In the genomic region with DNA sequence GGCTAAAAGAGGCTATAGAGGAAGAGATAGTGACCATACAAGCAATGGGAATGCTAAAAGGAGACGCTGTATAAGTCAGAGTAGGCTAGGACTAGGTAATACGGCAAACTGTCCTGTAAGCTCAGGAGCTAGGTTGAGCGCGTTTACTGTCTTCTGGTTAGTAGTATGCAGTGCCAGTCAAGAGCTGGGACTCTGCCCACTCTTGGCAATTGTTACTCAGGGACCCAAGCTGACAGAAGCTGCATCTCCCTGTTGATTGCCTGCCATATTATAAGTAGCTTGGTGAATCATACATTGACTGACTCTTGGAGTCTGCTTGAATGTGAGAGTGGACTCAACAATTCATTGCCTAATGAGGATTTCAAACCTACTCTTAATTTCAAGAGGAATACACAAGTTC, we compare ENCODE assay signal across 12 mouse cellular contexts. TPM values are rescaled to one million over a fixed set of nuclear protein-coding genes. Genes with fewer than 3 reads are reported as not detected.
A peak's percentile ranks its signal among the peaks of the same experiment; 100 is the strongest.
DNase-seq lines count a peak whose midpoint lies in the region; TF ChIP-seq lines count a peak whose summit lies in the region.
"Had no signal": no experiment of that assay in that cellular context is flagged by ENCODE, and none has a peak within 500 bp of the region (broad histone marks: within the 10 kb centered on the region; RNA-seq: fewer than 3 reads in every experiment).

No protein-coding gene starts in this region.

- no peak for TF ChIP-seq POLR2A in thymus, adult 2 months (IDR thresholded peaks at IDR 0.05; ENCODE audit: control insufficient read depth, extremely low read depth, insufficient read depth, low read length, poor library complexity)

- WGBS in thymus, adult 2 months, result 95% methylated on average over 4 of the region's 4 CpGs

- no peak for TF ChIP-seq CTCF in thymus, adult 2 months (IDR thresholded peaks at IDR 0.05; ENCODE audit: borderline replicate concordance, control insufficient read depth, extremely low read depth, insufficient read depth, low read length, poor library complexity)

- no peak overlapping the region for H3K4me3 ChIP-seq in thymus, adult 2 months (ENCODE audit: control insufficient read depth, insufficient read depth, low read length)
- H3K4me3 ChIP-seq: limb, embryonic 15.5 days had no signal

- DNase-seq in frontal cortex, postnatal 36 days (ENCODE audit: low spot score in 2 of 2), result peak; percentile 32 to 41
- DNase-seq in frontal cortex, postnatal 25 days (ENCODE audit: low spot score in 2 of 2), result no peak
- no peak for DNase-seq in thymus, adult 2 months
- DNase-seq in thymus, postnatal 36 days, result no peak
- peak; percentile 87 to 89 for DNase-seq in cerebellum, postnatal 14 days
- no peak for DNase-seq in ovary, postnatal 36 days (ENCODE audit: low spot score)
- no peak for DNase-seq in ovary, adult 18-20 months (ENCODE audit: low spot score)
- DNase-seq in urinary bladder, adult 2 months (ENCODE audit: low spot score), result no peak
- DNase-seq: heart, adult 18-20 months; kidney, adult 9 months; lung, adult 2 months had no signal

- H3K36me3 ChIP-seq in thymus, adult 2 months (ENCODE audit: control insufficient read depth, insufficient read depth, low read length), result peaks cover 12% of the 10 kb centered on the region
- H3K36me3 ChIP-seq: limb, embryonic 15.5 days had no signal

- H3K4me1 ChIP-seq in thymus, adult 2 months (replicated peaks; ENCODE audit: control insufficient read depth, insufficient read depth, low read length), result peaks cover 38% of the 10 kb centered on the region

- H3K27me3 ChIP-seq in thymus, adult 2 months (ENCODE audit: control insufficient read depth, insufficient read depth, low read length), result no peaks in the 10 kb centered on the region
- H3K27me3 ChIP-seq: limb, embryonic 15.5 days had no signal

- H3K27ac ChIP-seq in thymus, adult 2 months (ENCODE audit: control insufficient read depth, insufficient read depth, low read length), result 0 out of 2 replicates have a peak overlapping the region, but pooled peaks have one; percentile 8

RNA-seq across cellular contexts. Expression of a gene that starts 28.1 kb away (rescaled TPM):
- 10.4 and 10.7 TPM in 2 replicates for polyA plus RNA-seq in thymus, adult 2 months (2012; rRNA removed)
- 15.3 and 20.2 TPM in 2 replicates for polyA plus RNA-seq in urinary bladder, adult 2 months (2012; rRNA removed)

RNA-seq across cellular contexts. Expression of a gene that starts 41.2 kb away (rescaled TPM):
- 10.3 and 11.1 TPM in 2 replicates for polyA plus RNA-seq in thymus, adult 2 months (2012; rRNA removed)
- 14.5 and 15.6 TPM in 2 replicates for polyA plus RNA-seq in urinary bladder, adult 2 months (2012; rRNA removed)

Comparison
In these comparisons a context has a peak if more than half of its experiments do, and no peak if none do; other contexts are left out.
1. DNase-seq: peak in frontal cortex, postnatal 36 days (2 of 2) and cerebellum, postnatal 14 days (2 of 2); none in frontal cortex, postnatal 25 days (0 of 2), thymus, adult 2 months (single experiment), thymus, postnatal 36 days (0 of 2), ovary, postnatal 36 days (single experiment), ovary, adult 18-20 months (single experiment) and urinary bladder, adult 2 months (single experiment).